Mouse (Mus musculus): ENCODE results near the gene Tead2. TPM values are rescaled to one million over a fixed set of nuclear protein-coding genes. Genes with fewer than 3 reads are reported as not detected.

Gene Tead2
- total RNA-seq, 1 experiment from 2014 or later = 0.48 TPM

- ATAC-seq (replicated peaks; ENCODE audit: insufficient number of reproducible peaks, low FRiP score, low TSS enrichment, poor library complexity, severe bottlenecking) = no peak
Measured at GRCm38 (mm10) chr7:45189600-45189999, 26.0 kb upstream of the Tead2 start.

- no peak for ATAC-seq (replicated peaks; ENCODE audit: insufficient number of reproducible peaks, low FRiP score, low TSS enrichment, poor library complexity, severe bottlenecking)
Measured at GRCm38 (mm10) chr7:45190186-45190585, 25.4 kb upstream of the Tead2 start.

GRCm38 (mm10) chr7:45191161-45191560 is 24.4 kb upstream of the Tead2 start:
- no peak for ATAC-seq (replicated peaks; ENCODE audit: insufficient number of reproducible peaks, low FRiP score, low TSS enrichment, poor library complexity, severe bottlenecking)

GRCm38 (mm10) chr7:45191803-45192363 is 23.7 kb upstream of the Tead2 start:
- ATAC-seq (replicated peaks; ENCODE audit: insufficient number of reproducible peaks, low FRiP score, low TSS enrichment, poor library complexity, severe bottlenecking) = no peak

GRCm38 (mm10) chr7:45192585-45193310 is 22.8 kb upstream of the Tead2 start:
- no peak for ATAC-seq (replicated peaks; ENCODE audit: insufficient number of reproducible peaks, low FRiP score, low TSS enrichment, poor library complexity, severe bottlenecking)

GRCm38 (mm10) chr7:45193406-45193805 is 22.1 kb upstream of the Tead2 start:
- ATAC-seq (replicated peaks; ENCODE audit: insufficient number of reproducible peaks, low FRiP score, low TSS enrichment, poor library complexity, severe bottlenecking) = no peak

GRCm38 (mm10) chr7:45193871-45194785 is 21.4 kb upstream of the Tead2 start:
- ATAC-seq (replicated peaks; ENCODE audit: insufficient number of reproducible peaks, low FRiP score, low TSS enrichment, poor library complexity, severe bottlenecking) = no peak

GRCm38 (mm10) chr7:45195341-45196175 is 20.0 kb upstream of the Tead2 start:
- ATAC-seq (replicated peaks; ENCODE audit: insufficient number of reproducible peaks, low FRiP score, low TSS enrichment, poor library complexity, severe bottlenecking) = no peak

GRCm38 (mm10) chr7:45196176-45196535 is 19.4 kb upstream of the Tead2 start:
- no peak for ATAC-seq (replicated peaks; ENCODE audit: insufficient number of reproducible peaks, low FRiP score, low TSS enrichment, poor library complexity, severe bottlenecking)

GRCm38 (mm10) chr7:45196994-45197393 is 18.6 kb upstream of the Tead2 start:
- ATAC-seq (replicated peaks; ENCODE audit: insufficient number of reproducible peaks, low FRiP score, low TSS enrichment, poor library complexity, severe bottlenecking) = no peak

GRCm38 (mm10) chr7:45198435-45198834 is 17.1 kb upstream of the Tead2 start:
- peak; percentile 60; the same call in 1 of the 2 replicates for ATAC-seq (replicated peaks; ENCODE audit: insufficient number of reproducible peaks, low FRiP score, low TSS enrichment, poor library complexity, severe bottlenecking)

GRCm38 (mm10) chr7:45198961-45199360 is 16.6 kb upstream of the Tead2 start:
- no peak for ATAC-seq (replicated peaks; ENCODE audit: insufficient number of reproducible peaks, low FRiP score, low TSS enrichment, poor library complexity, severe bottlenecking)

- no peak for ATAC-seq (replicated peaks; ENCODE audit: insufficient number of reproducible peaks, low FRiP score, low TSS enrichment, poor library complexity, severe bottlenecking)
Measured at GRCm38 (mm10) chr7:45202654-45203053, 12.9 kb upstream of the Tead2 start.

GRCm38 (mm10) chr7:45204380-45205143 is 11.0 kb upstream of the Tead2 start, which contains the start of gene Ccdc155:
TSS of gene Ccdc155 (minus strand) at chr7:45204892.
- peak; percentile 82 for ATAC-seq (replicated peaks; ENCODE audit: insufficient number of reproducible peaks, low FRiP score, low TSS enrichment, poor library complexity, severe bottlenecking)

- ATAC-seq (replicated peaks; ENCODE audit: insufficient number of reproducible peaks, low FRiP score, low TSS enrichment, poor library complexity, severe bottlenecking) = no peak
Measured at GRCm38 (mm10) chr7:45208260-45208659, 7.3 kb upstream of the Tead2 start.

GRCm38 (mm10) chr7:45211070-45211469 is 4.5 kb upstream of the Tead2 start:
- ATAC-seq (replicated peaks; ENCODE audit: insufficient number of reproducible peaks, low FRiP score, low TSS enrichment, poor library complexity, severe bottlenecking) = no peak

GRCm38 (mm10) chr7:45211851-45212251 is 3.7 kb upstream of the Tead2 start, which contains the start of gene Dkkl1:
TSS of gene Dkkl1 (minus strand) at chr7:45212147.
- ATAC-seq (replicated peaks; ENCODE audit: insufficient number of reproducible peaks, low FRiP score, low TSS enrichment, poor library complexity, severe bottlenecking) = peak; percentile 64

- no peak for ATAC-seq (replicated peaks; ENCODE audit: insufficient number of reproducible peaks, low FRiP score, low TSS enrichment, poor library complexity, severe bottlenecking)
Measured at GRCm38 (mm10) chr7:45212356-45212755, 3.2 kb upstream of the Tead2 start.

All from monocyte, adult 5-6 weeks (primary cell).